Mouse (Mus musculus): ENCODE results near the gene Mboat1.

DNA sequence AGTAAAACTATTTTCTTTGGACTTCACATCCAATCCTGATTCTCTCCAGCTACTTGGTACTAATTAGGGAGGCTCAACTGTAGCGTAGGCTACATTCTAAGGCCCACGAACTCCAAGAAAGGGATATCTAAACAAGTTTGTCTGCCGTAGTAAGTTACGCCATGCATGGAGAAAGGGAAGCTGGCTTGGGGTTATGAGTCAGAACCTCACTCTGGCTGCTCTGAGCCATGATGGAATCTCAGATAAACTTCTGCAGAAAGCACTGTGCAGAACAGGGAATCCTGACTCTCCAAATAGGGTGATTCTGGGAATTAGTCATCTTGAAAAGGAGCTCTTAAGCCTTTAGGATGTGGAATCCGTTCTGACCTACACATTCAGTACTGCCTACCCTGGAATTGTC, 92.5 kb downstream of the Mboat1 start:
- TF ChIP-seq CTCF (IDR thresholded peaks at IDR 0.05; ENCODE audit: borderline replicate concordance, insufficient read depth, low read depth, low read length) (no peak), POLR2A (IDR thresholded peaks at IDR 0.05; ENCODE audit: borderline replicate concordance, insufficient read depth, low read length) (no peak)

All from cerebellum, adult 2 months (tissue).